Mouse (Mus musculus): Measurements from ENCODE around the gene Fstl5. TPM values are rescaled to one million over a fixed set of nuclear protein-coding genes. Genes with fewer than 3 reads are reported as not detected.

The Fstl5 gene
- polyA plus RNA-seq, 1 experiment from 2014 or later: not detected

- ATAC-seq: no peak
- no peak for DNase-seq
- Histone ChIP-seq H3K9ac (replicated peaks) (no peak overlapping the region), H3K27ac (ENCODE audit: low read depth) (no peak overlapping the region), H3K9me3 (ENCODE audit: low read length) (no peaks in the 10 kb centered on the region), H3K4me1 (ENCODE audit: insufficient read depth) (no peaks in the 10 kb centered on the region), H3K27me3 (ENCODE audit: insufficient read depth, low read length) (no peaks in the 10 kb centered on the region), H3K36me3 (replicated peaks; ENCODE audit: insufficient read depth, low read length) (no peaks in the 10 kb centered on the region), H3K4me2 (ENCODE audit: low read depth, low read length) (no peak overlapping the region), H3K4me3 (ENCODE audit: low read depth, low read length) (no peak overlapping the region)
- TF ChIP-seq CTCF (IDR thresholded peaks at IDR 0.05; ENCODE audit: low read depth): no peak
- TF ChIP-seq EP300 (IDR thresholded peaks at IDR 0.05; ENCODE audit: low read depth): no peak
- WGBS (ENCODE audit: insufficient replicate concordance): 83% methylated on average over 3 of the region's 3 CpGs
Observed at GRCm38 (mm10) chr3:76676006-76676405, 601.9 kb downstream of the Fstl5 start.

GRCm38 (mm10) chr3:76679853-76680545 is 605.9 kb downstream of the Fstl5 start:
- no peaks in the 10 kb centered on the region for H3K4me1 ChIP-seq (ENCODE audit: insufficient read depth)
- H3K4me2 ChIP-seq (ENCODE audit: low read depth, low read length): no peak overlapping the region
- no peak overlapping the region for H3K27ac ChIP-seq (ENCODE audit: low read depth)
- no peaks in the 10 kb centered on the region for H3K27me3 ChIP-seq (ENCODE audit: insufficient read depth, low read length)
- no peaks in the 10 kb centered on the region for H3K9me3 ChIP-seq (ENCODE audit: low read length)
- no peaks in the 10 kb centered on the region for H3K36me3 ChIP-seq (replicated peaks; ENCODE audit: insufficient read depth, low read length)
- no peak for ATAC-seq
- no peak overlapping the region for H3K9ac ChIP-seq (replicated peaks)
- no peak overlapping the region for H3K4me3 ChIP-seq (ENCODE audit: low read depth, low read length)
- DNase-seq: no peak
- WGBS (ENCODE audit: insufficient replicate concordance): 69% methylated on average over 5 of the region's 5 CpGs
- TF ChIP-seq CTCF (IDR thresholded peaks at IDR 0.05; ENCODE audit: low read depth) (no peak), EP300 (IDR thresholded peaks at IDR 0.05; ENCODE audit: low read depth) (no peak)

GRCm38 (mm10) chr3:76680546-76680883 is 606.4 kb downstream of the Fstl5 start:
- Histone ChIP-seq H3K36me3 (replicated peaks; ENCODE audit: insufficient read depth, low read length) (no peaks in the 10 kb centered on the region), H3K27me3 (ENCODE audit: insufficient read depth, low read length) (no peaks in the 10 kb centered on the region), H3K4me3 (ENCODE audit: low read depth, low read length) (no peak overlapping the region), H3K9me3 (ENCODE audit: low read length) (no peaks in the 10 kb centered on the region), H3K27ac (ENCODE audit: low read depth) (no peak overlapping the region), H3K4me1 (ENCODE audit: insufficient read depth) (no peaks in the 10 kb centered on the region), H3K9ac (replicated peaks) (no peak overlapping the region), H3K4me2 (ENCODE audit: low read depth, low read length) (no peak overlapping the region)
- WGBS (ENCODE audit: insufficient replicate concordance): 62% methylated on average over 2 of the region's 2 CpGs
- DNase-seq (no peak), ATAC-seq (no peak)
- no peak for TF ChIP-seq CTCF (IDR thresholded peaks at IDR 0.05; ENCODE audit: low read depth)
- TF ChIP-seq EP300 (IDR thresholded peaks at IDR 0.05; ENCODE audit: low read depth): no peak

- Histone ChIP-seq H3K27ac (ENCODE audit: low read depth) (no peak overlapping the region), H3K9me3 (ENCODE audit: low read length) (no peaks in the 10 kb centered on the region), H3K27me3 (ENCODE audit: insufficient read depth, low read length) (no peaks in the 10 kb centered on the region), H3K4me1 (ENCODE audit: insufficient read depth) (no peaks in the 10 kb centered on the region), H3K4me3 (ENCODE audit: low read depth, low read length) (no peak overlapping the region), H3K9ac (replicated peaks) (no peak overlapping the region), H3K4me2 (ENCODE audit: low read depth, low read length) (no peak overlapping the region), H3K36me3 (replicated peaks; ENCODE audit: insufficient read depth, low read length) (no peaks in the 10 kb centered on the region)
- TF ChIP-seq EP300 (IDR thresholded peaks at IDR 0.05; ENCODE audit: low read depth) (no peak), CTCF (IDR thresholded peaks at IDR 0.05; ENCODE audit: low read depth) (no peak)
- no peak for ATAC-seq
- no peak for DNase-seq
- 35% methylated on average over 1 of the region's 1 CpGs for WGBS (ENCODE audit: insufficient replicate concordance)
Observed at GRCm38 (mm10) chr3:76697134-76697629, 623.1 kb downstream of the Fstl5 start.

- Histone ChIP-seq H3K4me2 (ENCODE audit: low read depth, low read length) (no peak overlapping the region), H3K4me1 (ENCODE audit: insufficient read depth) (no peaks in the 10 kb centered on the region), H3K36me3 (replicated peaks; ENCODE audit: insufficient read depth, low read length) (no peaks in the 10 kb centered on the region), H3K4me3 (ENCODE audit: low read depth, low read length) (no peak overlapping the region), H3K9ac (replicated peaks) (no peak overlapping the region), H3K27ac (ENCODE audit: low read depth) (no peak overlapping the region), H3K27me3 (ENCODE audit: insufficient read depth, low read length) (no peaks in the 10 kb centered on the region), H3K9me3 (ENCODE audit: low read length) (no peaks in the 10 kb centered on the region)
- no peak for ATAC-seq
- TF ChIP-seq EP300 (IDR thresholded peaks at IDR 0.05; ENCODE audit: low read depth): no peak
- no peak for TF ChIP-seq CTCF (IDR thresholded peaks at IDR 0.05; ENCODE audit: low read depth)
- 73% methylated on average over 2 of the region's 2 CpGs for WGBS (ENCODE audit: insufficient replicate concordance)
- no peak for DNase-seq
Observed at GRCm38 (mm10) chr3:76739221-76739620, 665.2 kb downstream of the Fstl5 start.

Other genes with a start within 250 kb of the Fstl5 start
- 24.7 and 29.1 TPM in 2 replicates for gene Golim4, start 117.3 kb upstream of the Fstl5 start, polyA plus RNA-seq (2015; fragmentation: Nextera tagmentation; extraction: Ambion mirVana)

All from liver, postnatal 0 days (tissue).